Mouse (Mus musculus) heart, embryonic 14.5 days (tissue): Measurements from ENCODE around the gene Gm9833. TPM values are rescaled to one million over a fixed set of nuclear protein-coding genes. Genes with fewer than 3 reads are reported as not detected.

Experiments
- ATAC-seq: fragments of 200-750 bp; cut with Nextera tagmentation; 2 replicates; pipeline ENCODE4 v1.8.0; 2017; ENCODE audit warnings: low read depth, moderate TSS enrichment; ENCODE audit not compliant: insufficient number of reproducible peaks, insufficient read depth, low FRiP score
- H3K27ac ChIP-seq, 2 experiments: fragments of 200-500 bp in 1 of 2; fragments of 300-500 bp in 1 of 2; sonication (generic) in 1 of 2; replicated peaks in 1 of 2; 2 replicates each; pipeline ENCODE4 v1.5.1; 2012 to 2014; ENCODE audit warnings: low read depth in 2 of 2, low read length in 2 of 2, control low read depth in 1 of 2, mild to moderate bottlenecking in 1 of 2, mixed read lengths in 1 of 2; ENCODE audit not compliant: control insufficient read depth in 1 of 2, insufficient read depth in 1 of 2
- H3K27me3 ChIP-seq: fragments of 300-500 bp; sonication (generic); 2 replicates; pipeline ENCODE4 v1.6.1; 2014; ENCODE audit warnings: mild to moderate bottlenecking, low read length, control low read depth; ENCODE audit not compliant: control insufficient read depth, insufficient read depth
- H3K36me3 ChIP-seq: fragments of 300-500 bp; sonication (generic); 2 replicates; pipeline ENCODE4 v1.6.1; 2014; ENCODE audit warnings: mild to moderate bottlenecking, control low read depth, low read length, mixed read lengths; ENCODE audit not compliant: control insufficient read depth, insufficient read depth
- H3K4me1 ChIP-seq, 2 experiments: fragments of 200-500 bp in 1 of 2; fragments of 300-500 bp in 1 of 2; sonication (generic) in 1 of 2; 2 replicates each; pipeline ENCODE4 v1.6.1; 2012 to 2014; ENCODE audit warnings: low read length in 2 of 2, control low read depth in 1 of 2, mixed read lengths in 1 of 2; ENCODE audit not compliant: control insufficient read depth in 2 of 2, insufficient read depth in 2 of 2
- H3K4me2 ChIP-seq: fragments of 300-500 bp; sonication (generic); 2 replicates; pipeline ENCODE4 v1.6.1; 2014; ENCODE audit warnings: mild to moderate bottlenecking, low read length
- H3K4me3 ChIP-seq, 2 experiments: fragments of 200-500 bp in 1 of 2; fragments of 300-500 bp in 1 of 2; sonication (generic) in 1 of 2; 2 replicates each; pipeline ENCODE4 v1.5.1; 2012 to 2014; ENCODE audit warnings: low read length in 2 of 2, mild to moderate bottlenecking in 2 of 2, control low read depth in 1 of 2, low read depth in 1 of 2, moderate library complexity in 1 of 2; ENCODE audit not compliant: control insufficient read depth in 1 of 2, insufficient read depth in 1 of 2
- H3K9ac ChIP-seq: fragments of 300-500 bp; sonication (generic); 2 replicates; pipeline ENCODE4 v1.6.1; 2014; ENCODE audit warnings: mild to moderate bottlenecking, low read length
- H3K9me3 ChIP-seq: fragments of 300-500 bp; sonication (generic); 2 replicates; pipeline ENCODE4 v1.6.1; 2016; ENCODE audit warnings: low read length, control low read depth; ENCODE audit not compliant: control insufficient read depth
- WGBS: fragments of 180-500 bp; shearing (Covaris S2); extraction: QIAGEN DNeasy Blood & Tissue Kit; methylation state at CpG from one replicate; pipeline ENCODE4 v1.1.7; 2014; 5-methylcytosine and 5-hydroxymethylcytosine counted together
- polyA plus RNA-seq: library from polyadenylated mRNA; unstranded; fragments of >200 nt; fragmentation: Nextera tagmentation; extraction: Ambion mirVana; gene quantifications from 2 replicates; pipeline ENCODE4 v1.2.1, GENCODE M21; 2014

Gm9833 gene
- polyA plus RNA-seq, 1 experiment from 2014 or later = 2.2 TPM

- Histone ChIP-seq H3K4me3 (no peak overlapping the region), H3K36me3 (no peaks in the 10 kb centered on the region), H3K27me3 (no peaks in the 10 kb centered on the region), H3K4me1 (no peaks in the 10 kb centered on the region), H3K9ac (no peak overlapping the region), H3K27ac (no peak overlapping the region), H3K9me3 (no peaks in the 10 kb centered on the region), H3K4me2 (no peak overlapping the region)
- ATAC-seq = no peak
- WGBS = 65% methylated on average over 6 of the region's 6 CpGs
Measured at GRCm38 (mm10) chr3:10121956-10122739, 34.2 kb downstream of the Gm9833 start.

GRCm38 (mm10) chr3:10123615-10124014 is 35.7 kb downstream of the Gm9833 start:
- H3K4me3 ChIP-seq = no peak overlapping the region
- no peaks in the 10 kb centered on the region for H3K36me3 ChIP-seq
- ATAC-seq = no peak
- no peak overlapping the region for H3K27ac ChIP-seq
- no peaks in the 10 kb centered on the region for H3K9me3 ChIP-seq
- no peak overlapping the region for H3K4me2 ChIP-seq
- H3K27me3 ChIP-seq = no peaks in the 10 kb centered on the region
- no peak overlapping the region for H3K9ac ChIP-seq
- H3K4me1 ChIP-seq = no peaks in the 10 kb centered on the region
- 76% methylated on average over 1 of the region's 1 CpGs for WGBS

- Histone ChIP-seq H3K4me1 (no peaks in the 10 kb centered on the region), H3K27ac (no peak overlapping the region), H3K4me3 (no peak overlapping the region), H3K9ac (no peak overlapping the region), H3K36me3 (no peaks in the 10 kb centered on the region), H3K27me3 (no peaks in the 10 kb centered on the region), H3K4me2 (no peak overlapping the region), H3K9me3 (no peaks in the 10 kb centered on the region)
- 90% methylated on average over 2 of the region's 2 CpGs for WGBS
- no peak for ATAC-seq
Measured at GRCm38 (mm10) chr3:10124071-10124470, 36.2 kb downstream of the Gm9833 start.

GRCm38 (mm10) chr3:10125301-10125700 is 37.4 kb downstream of the Gm9833 start:
- WGBS = 73% methylated on average over 4 of the region's 4 CpGs
- Histone ChIP-seq H3K9ac (no peak overlapping the region), H3K27me3 (no peaks in the 10 kb centered on the region), H3K27ac (no peak overlapping the region), H3K4me1 (no peaks in the 10 kb centered on the region), H3K4me2 (no peak overlapping the region), H3K4me3 (no peak overlapping the region), H3K36me3 (no peaks in the 10 kb centered on the region), H3K9me3 (no peaks in the 10 kb centered on the region)
- ATAC-seq = no peak

GRCm38 (mm10) chr3:10126036-10126435 is 38.1 kb downstream of the Gm9833 start:
- H3K4me2 ChIP-seq = no peak overlapping the region
- no peaks in the 10 kb centered on the region for H3K4me1 ChIP-seq
- no peaks in the 10 kb centered on the region for H3K27me3 ChIP-seq
- no peak overlapping the region for H3K27ac ChIP-seq
- H3K9me3 ChIP-seq = no peaks in the 10 kb centered on the region
- WGBS = 73% methylated on average over 2 of the region's 2 CpGs
- ATAC-seq = no peak
- H3K36me3 ChIP-seq = no peaks in the 10 kb centered on the region
- no peak overlapping the region for H3K4me3 ChIP-seq
- no peak overlapping the region for H3K9ac ChIP-seq

GRCm38 (mm10) chr3:10126502-10126901 is 38.6 kb downstream of the Gm9833 start:
- Histone ChIP-seq H3K9me3 (no peaks in the 10 kb centered on the region), H3K4me1 (no peaks in the 10 kb centered on the region), H3K4me2 (no peak overlapping the region), H3K9ac (no peak overlapping the region), H3K27ac (no peak overlapping the region), H3K4me3 (no peak overlapping the region), H3K27me3 (no peaks in the 10 kb centered on the region), H3K36me3 (no peaks in the 10 kb centered on the region)
- 79% methylated on average over 2 of the region's 2 CpGs for WGBS
- ATAC-seq = no peak

- no peaks in the 10 kb centered on the region for H3K36me3 ChIP-seq
- H3K4me3 ChIP-seq = no peak overlapping the region
- ATAC-seq = no peak
- H3K27me3 ChIP-seq = no peaks in the 10 kb centered on the region
- H3K27ac ChIP-seq = no peak overlapping the region
- no peak overlapping the region for H3K9ac ChIP-seq
- 81% methylated on average over 10 of the region's 10 CpGs for WGBS
- H3K9me3 ChIP-seq = no peaks in the 10 kb centered on the region
- no peaks in the 10 kb centered on the region for H3K4me1 ChIP-seq
- no peak overlapping the region for H3K4me2 ChIP-seq
Measured at GRCm38 (mm10) chr3:10126952-10127351, 39.0 kb downstream of the Gm9833 start.

GRCm38 (mm10) chr3:10127505-10127904 is 39.6 kb downstream of the Gm9833 start:
- H3K4me1 ChIP-seq = no peaks in the 10 kb centered on the region
- no peak overlapping the region for H3K9ac ChIP-seq
- no peaks in the 10 kb centered on the region for H3K27me3 ChIP-seq
- H3K4me3 ChIP-seq = no peak overlapping the region
- no peak overlapping the region for H3K27ac ChIP-seq
- no peaks in the 10 kb centered on the region for H3K36me3 ChIP-seq
- 87% methylated on average over 2 of the region's 2 CpGs for WGBS
- H3K9me3 ChIP-seq = no peaks in the 10 kb centered on the region
- H3K4me2 ChIP-seq = no peak overlapping the region
- ATAC-seq = no peak
